ENCODE assay signal across 9 mouse cellular contexts in the genomic region with DNA sequence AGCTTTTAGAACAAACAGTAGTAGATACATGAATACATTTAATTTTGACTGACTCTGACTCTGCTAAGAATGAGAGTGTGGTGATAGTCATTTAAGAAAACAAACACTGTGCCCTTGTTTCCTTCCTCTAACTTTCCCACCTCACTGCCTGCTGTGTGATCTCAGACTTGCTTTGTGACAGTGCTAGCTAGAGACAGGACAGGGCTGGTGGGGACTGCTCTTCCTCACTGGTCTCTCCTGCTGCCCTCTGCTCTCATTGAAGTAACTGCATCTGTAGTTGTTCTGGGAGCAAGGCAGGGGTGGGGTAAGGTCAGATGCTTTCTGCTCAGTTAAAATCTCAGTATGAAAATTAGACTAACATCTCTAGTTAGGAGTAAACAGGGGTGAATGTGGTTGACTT.
DNase-seq lines count a peak whose midpoint lies in the region; ATAC-seq and TF ChIP-seq lines count a peak whose summit lies in the region.
"Had no signal": no experiment of that assay in that cellular context is flagged by ENCODE, and none has a peak within 500 bp of the region (broad histone marks: within the 10 kb centered on the region; RNA-seq: fewer than 3 reads in every experiment).

No protein-coding gene starts in this region.

- no peak for TF ChIP-seq CTCF in midbrain, postnatal 0 days (IDR thresholded peaks at IDR 0.05)

- no peaks in the 10 kb centered on the region for H3K27me3 ChIP-seq in forebrain, embryonic 16.5 days (replicated peaks; ENCODE audit: control insufficient read depth, insufficient read depth, low read length)
- no peaks in the 10 kb centered on the region for H3K27me3 ChIP-seq in forebrain, embryonic 15.5 days
- no peaks in the 10 kb centered on the region for H3K27me3 ChIP-seq in midbrain, embryonic 10.5 days (ENCODE audit: low read depth, poor library complexity, severe bottlenecking)
- H3K27me3 ChIP-seq in midbrain, postnatal 0 days (ENCODE audit: insufficient read depth, low read length): no peaks in the 10 kb centered on the region
- no peaks in the 10 kb centered on the region for H3K27me3 ChIP-seq in hindbrain, embryonic 13.5 days

- no peak for DNase-seq in midbrain, embryonic 10.5 days (ENCODE audit: low spot score)
- no peak for DNase-seq in midbrain, postnatal 0 days (ENCODE audit: low spot score)
- DNase-seq in natural killer cell, adult 2 months (ENCODE audit: low spot score in 2 of 2): peak; percentile 29 to 30
- DNase-seq in right cerebral cortex, postnatal 36 days (ENCODE audit: low spot score in 2 of 2): no peak
- no peak for DNase-seq in adrenal gland, postnatal 25 days
- DNase-seq: cerebellum, postnatal 25 days had no signal

- no peak overlapping the region for H3K27ac ChIP-seq in forebrain, embryonic 16.5 days (ENCODE audit: low read length)
- no peak overlapping the region for H3K27ac ChIP-seq in forebrain, embryonic 15.5 days (replicated peaks)
- 0 out of 2 replicates have a peak overlapping the region, but pooled peaks have one; percentile 46 for H3K27ac ChIP-seq in midbrain, embryonic 10.5 days (replicated peaks)
- no peak overlapping the region for H3K27ac ChIP-seq in midbrain, postnatal 0 days (ENCODE audit: low read depth, low read length)
- no peak overlapping the region for H3K27ac ChIP-seq in hindbrain, embryonic 13.5 days

- no peak overlapping the region for H3K4me3 ChIP-seq in forebrain, embryonic 16.5 days (replicated peaks; ENCODE audit: low read length)
- H3K4me3 ChIP-seq in forebrain, embryonic 15.5 days: no peak overlapping the region
- no peak overlapping the region for H3K4me3 ChIP-seq in midbrain, embryonic 10.5 days
- H3K4me3 ChIP-seq in midbrain, postnatal 0 days (ENCODE audit: low read depth, low read length): no peak overlapping the region
- H3K4me3 ChIP-seq in hindbrain, embryonic 13.5 days: no peak overlapping the region

- no peak overlapping the region for H3K9ac ChIP-seq in forebrain, embryonic 16.5 days (replicated peaks; ENCODE audit: low read depth, low read length)
- H3K9ac ChIP-seq in forebrain, embryonic 15.5 days (replicated peaks): no peak overlapping the region
- H3K9ac ChIP-seq in midbrain, postnatal 0 days (replicated peaks; ENCODE audit: low read length, poor library complexity, severe bottlenecking): no peak overlapping the region
- H3K9ac ChIP-seq in hindbrain, embryonic 13.5 days: no peak overlapping the region

- H3K4me1 ChIP-seq in forebrain, embryonic 16.5 days (replicated peaks; ENCODE audit: control insufficient read depth, insufficient read depth, low read length): peaks cover 17% of the 10 kb centered on the region
- peaks cover 29% of the 10 kb centered on the region for H3K4me1 ChIP-seq in forebrain, embryonic 15.5 days
- H3K4me1 ChIP-seq in midbrain, embryonic 10.5 days: peaks cover 49% of the 10 kb centered on the region
- H3K4me1 ChIP-seq in midbrain, postnatal 0 days (ENCODE audit: insufficient read depth, low read length): peaks cover 4% of the 10 kb centered on the region; the same call in 1 of the 2 replicates
- peaks cover 27% of the 10 kb centered on the region for H3K4me1 ChIP-seq in hindbrain, embryonic 13.5 days (replicated peaks)

- H3K9me3 ChIP-seq in forebrain, embryonic 16.5 days (ENCODE audit: control insufficient read depth, low read length): no peaks in the 10 kb centered on the region
- H3K9me3 ChIP-seq in forebrain, embryonic 15.5 days: no peaks in the 10 kb centered on the region
- no peaks in the 10 kb centered on the region for H3K9me3 ChIP-seq in midbrain, embryonic 10.5 days (replicated peaks)
- H3K9me3 ChIP-seq in midbrain, postnatal 0 days (ENCODE audit: low read length): no peaks in the 10 kb centered on the region
- H3K9me3 ChIP-seq in hindbrain, embryonic 13.5 days: no peaks in the 10 kb centered on the region

- H3K36me3 ChIP-seq in forebrain, embryonic 16.5 days (ENCODE audit: control insufficient read depth, insufficient read depth): 0 out of 2 replicates have a peak, but pooled peaks cover 2% of the 10 kb centered on the region
- no peaks in the 10 kb centered on the region for H3K36me3 ChIP-seq in forebrain, embryonic 15.5 days
- peaks cover 28% of the 10 kb centered on the region for H3K36me3 ChIP-seq in midbrain, embryonic 10.5 days
- H3K36me3 ChIP-seq in midbrain, postnatal 0 days (ENCODE audit: insufficient read depth, low read length): no peaks in the 10 kb centered on the region
- peaks cover 6% of the 10 kb centered on the region for H3K36me3 ChIP-seq in hindbrain, embryonic 13.5 days

- peak overlapping the region; percentile 23; the same call in 1 of the 2 replicates for H3K4me2 ChIP-seq in forebrain, embryonic 16.5 days (ENCODE audit: low read length)
- H3K4me2 ChIP-seq in forebrain, embryonic 15.5 days (replicated peaks): no peak overlapping the region; the same call in 1 of the 2 replicates
- no peak overlapping the region; the same call in 1 of the 2 replicates for H3K4me2 ChIP-seq in midbrain, postnatal 0 days (ENCODE audit: low read depth, low read length, poor library complexity, severe bottlenecking)
- peak overlapping the region; percentile 29; the same call in 1 of the 2 replicates for H3K4me2 ChIP-seq in hindbrain, embryonic 13.5 days

- no peak for ATAC-seq in forebrain, embryonic 16.5 days
- ATAC-seq in forebrain, embryonic 15.5 days (replicated peaks): no peak
- ATAC-seq in midbrain, postnatal 0 days (ENCODE audit: low FRiP score): no peak
- no peak for ATAC-seq in hindbrain, embryonic 13.5 days (ENCODE audit: low FRiP score)

Comparison
In these comparisons a context has a peak if more than half of its experiments do, and no peak if none do; other contexts are left out.
1. H3K4me2 ChIP-seq: peak in forebrain, embryonic 16.5 days (single experiment) and hindbrain, embryonic 13.5 days (single experiment); none in forebrain, embryonic 15.5 days (single experiment) and midbrain, postnatal 0 days (single experiment).
2. DNase-seq: peak in natural killer cell, adult 2 months (2 of 2); none in midbrain, embryonic 10.5 days (single experiment), midbrain, postnatal 0 days (single experiment), right cerebral cortex, postnatal 36 days (0 of 2) and adrenal gland, postnatal 25 days (single experiment).